Mouse (Mus musculus) intestine, embryonic 14.5 days (tissue): Measurements from ENCODE around the gene Trpc6. TPM values are rescaled to one million over a fixed set of nuclear protein-coding genes. Genes with fewer than 3 reads are reported as not detected.

ENCODE experiments used
- ATAC-seq: fragments of 200-750 bp; cut with Nextera tagmentation; replicated peaks from 2 replicates; pipeline ENCODE4 v1.8.0; 2017; ENCODE audit warnings: low read depth, moderate number of reproducible peaks, moderate TSS enrichment, moderate library complexity; ENCODE audit not compliant: low FRiP score, low TSS enrichment
- DNase-seq: peaks from one replicate; pipeline ENCODE4 v3.0.0-alpha.2; 2018; ENCODE audit warnings: low spot score
- H3K27ac ChIP-seq: fragments of 300-500 bp; sonication (generic); 2 replicates; pipeline ENCODE4 v1.5.1; 2014; ENCODE audit warnings: low read depth, mild to moderate bottlenecking, control low read depth
- H3K27me3 ChIP-seq: fragments of 300-500 bp; sonication (generic); replicated peaks from 2 replicates; pipeline ENCODE4 v1.6.1; 2014; ENCODE audit warnings: low read length, control low read depth; ENCODE audit not compliant: control insufficient read depth, insufficient read depth
- H3K36me3 ChIP-seq: fragments of 300-500 bp; sonication (generic); 2 replicates; pipeline ENCODE4 v1.6.1; 2014; ENCODE audit warnings: low read length, control low read depth; ENCODE audit not compliant: control insufficient read depth, insufficient read depth
- H3K4me1 ChIP-seq: fragments of 300-500 bp; sonication (generic); replicated peaks from 2 replicates; pipeline ENCODE4 v1.6.1; 2014; ENCODE audit warnings: low read length, control low read depth, mixed read lengths; ENCODE audit not compliant: control insufficient read depth, insufficient read depth
- H3K4me2 ChIP-seq: fragments of 300-500 bp; sonication (generic); 2 replicates; pipeline ENCODE4 v1.6.1; 2014; ENCODE audit warnings: low read length
- H3K4me3 ChIP-seq: fragments of 300-500 bp; sonication (generic); 2 replicates; pipeline ENCODE4 v1.5.1; 2014; ENCODE audit warnings: low read depth, low read length, control low read depth, mixed read lengths
- H3K9ac ChIP-seq: fragments of 300-500 bp; sonication (generic); 2 replicates; pipeline ENCODE4 v1.6.1; 2014; ENCODE audit warnings: mild to moderate bottlenecking, low read length
- H3K9me3 ChIP-seq: fragments of 300-500 bp; sonication (generic); 2 replicates; pipeline ENCODE4 v1.6.1; 2016; ENCODE audit warnings: low read length, control low read depth; ENCODE audit not compliant: control insufficient read depth
- WGBS: fragments of 180-500 bp; shearing (Covaris S2); extraction: QIAGEN DNeasy Blood & Tissue Kit; methylation state at CpG from one replicate; pipeline ENCODE4 v1.1.7; 2014; 5-methylcytosine and 5-hydroxymethylcytosine counted together
- polyA plus RNA-seq: library from polyadenylated mRNA; unstranded; fragments of >200 nt; fragmentation: Nextera tagmentation; extraction: Ambion mirVana; gene quantifications from 2 replicates; pipeline ENCODE4 v1.2.1, GENCODE M21; 2014

The Trpc6 gene
- polyA plus RNA-seq = 3.9 and 4.2 TPM in 2 replicates

GRCm38 (mm10) chr9:8544041-8544794, at the start of gene Trpc6:
Trpc6 (plus strand) TSS chr9:8544142.
- Histone ChIP-seq H3K36me3 (no peaks in the 10 kb centered on the region), H3K4me2 (peak within 1 kb of the TSS; percentile 90), H3K4me1 (0 out of 2 replicates have a peak, but pooled peaks cover 3% of the 10 kb centered on the region), H3K27me3 (no peaks in the 10 kb centered on the region), H3K9me3 (no peaks in the 10 kb centered on the region), H3K27ac (no peak within 1 kb of the TSS), H3K9ac (peak within 1 kb of the TSS; percentile 42), H3K4me3 (peak within 1 kb of the TSS; percentile 51)
- peak; percentile 92 for ATAC-seq
- WGBS = 1% methylated on average over 44 of the region's 44 CpGs
- peak; percentile 72 for DNase-seq

- ATAC-seq = no peak
These were observed 23.0 kb upstream of the Trpc6 start for GRCm38 (mm10) chr9:8520911-8521310.

GRCm38 (mm10) chr9:8533670-8534069, 10.3 kb upstream of the Trpc6 start:
- Histone ChIP-seq H3K9ac (no peak overlapping the region), H3K9me3 (no peaks in the 10 kb centered on the region), H3K4me3 (no peak overlapping the region), H3K27me3 (no peaks in the 10 kb centered on the region), H3K27ac (no peak overlapping the region), H3K4me2 (no peak overlapping the region), H3K4me1 (no peaks in the 10 kb centered on the region), H3K36me3 (no peaks in the 10 kb centered on the region)
- 84% methylated on average over 1 of the region's 1 CpGs for WGBS
- DNase-seq (no peak), ATAC-seq (no peak)

More at GRCm38 (mm10) chr9:8520911-8521310, 23.0 kb upstream of the Trpc6 start:
- H3K4me2 ChIP-seq = no peak overlapping the region
- no peak for DNase-seq
- H3K4me1 ChIP-seq = no peaks in the 10 kb centered on the region
- H3K27me3 ChIP-seq = no peaks in the 10 kb centered on the region
- no peak overlapping the region for H3K27ac ChIP-seq
- H3K36me3 ChIP-seq = no peaks in the 10 kb centered on the region
- no peak overlapping the region for H3K4me3 ChIP-seq
- H3K9ac ChIP-seq = no peak overlapping the region
- no peaks in the 10 kb centered on the region for H3K9me3 ChIP-seq

GRCm38 (mm10) chr9:8545236-8545635, 1.3 kb downstream of the Trpc6 start:
- ATAC-seq (no peak), DNase-seq (no peak)
- Histone ChIP-seq H3K4me3 (no peak overlapping the region), H3K9me3 (no peaks in the 10 kb centered on the region), H3K27ac (no peak overlapping the region), H3K4me2 (peak overlapping the region; percentile 90), H3K27me3 (no peaks in the 10 kb centered on the region), H3K9ac (no peak overlapping the region), H3K36me3 (no peaks in the 10 kb centered on the region), H3K4me1 (0 out of 2 replicates have a peak, but pooled peaks cover 3% of the 10 kb centered on the region)
- 64% methylated on average over 2 of the region's 2 CpGs for WGBS

GRCm38 (mm10) chr9:8558574-8558973, 14.6 kb downstream of the Trpc6 start:
- H3K4me2 ChIP-seq = no peak overlapping the region
- DNase-seq (no peak), ATAC-seq (no peak)
- H3K4me3 ChIP-seq = no peak overlapping the region
- H3K4me1 ChIP-seq = no peaks in the 10 kb centered on the region
- H3K27ac ChIP-seq = no peak overlapping the region
- no peaks in the 10 kb centered on the region for H3K27me3 ChIP-seq
- WGBS = 85% methylated on average over 1 of the region's 1 CpGs
- H3K9ac ChIP-seq = no peak overlapping the region
- H3K9me3 ChIP-seq = no peaks in the 10 kb centered on the region
- no peaks in the 10 kb centered on the region for H3K36me3 ChIP-seq

- no peak for ATAC-seq
- H3K27me3 ChIP-seq = no peaks in the 10 kb centered on the region
- no peak overlapping the region for H3K4me2 ChIP-seq
- no peak for DNase-seq
- H3K4me1 ChIP-seq = no peaks in the 10 kb centered on the region
- H3K9ac ChIP-seq = no peak overlapping the region
- H3K4me3 ChIP-seq = no peak overlapping the region
- H3K36me3 ChIP-seq = no peaks in the 10 kb centered on the region
- H3K9me3 ChIP-seq = no peaks in the 10 kb centered on the region
- 47% methylated on average over 6 of the region's 6 CpGs for WGBS
- H3K27ac ChIP-seq = no peak overlapping the region
These were observed 48.7 kb downstream of the Trpc6 start for GRCm38 (mm10) chr9:8592618-8593017.

- DNase-seq (no peak), ATAC-seq (no peak)
- no peaks in the 10 kb centered on the region for H3K27me3 ChIP-seq
- H3K4me3 ChIP-seq = no peak overlapping the region
- no peaks in the 10 kb centered on the region for H3K4me1 ChIP-seq
- no peak overlapping the region for H3K9ac ChIP-seq
- no peak overlapping the region for H3K27ac ChIP-seq
- 41% methylated on average over 1 of the region's 1 CpGs for WGBS
- H3K4me2 ChIP-seq = no peak overlapping the region
- no peaks in the 10 kb centered on the region for H3K36me3 ChIP-seq
- no peaks in the 10 kb centered on the region for H3K9me3 ChIP-seq
These were observed 53.1 kb downstream of the Trpc6 start for GRCm38 (mm10) chr9:8597089-8597488.

- no peak overlapping the region for H3K9ac ChIP-seq
- no peaks in the 10 kb centered on the region for H3K9me3 ChIP-seq
- no peak overlapping the region for H3K4me3 ChIP-seq
- no peak for DNase-seq
- H3K36me3 ChIP-seq = no peaks in the 10 kb centered on the region
- H3K27ac ChIP-seq = no peak overlapping the region
- H3K27me3 ChIP-seq = no peaks in the 10 kb centered on the region
- ATAC-seq = no peak
- no peak overlapping the region for H3K4me2 ChIP-seq
- no peaks in the 10 kb centered on the region for H3K4me1 ChIP-seq
These were observed 63.0 kb downstream of the Trpc6 start for GRCm38 (mm10) chr9:8606816-8607491.
